Mouse (Mus musculus) C2C12 (cell line): ENCODE results near the gene Synm.

Experiments used
- CTCF ChIP-seq: IDR thresholded peaks from one replicate; pipeline ENCODE4 v1.5.1; 2011; ENCODE audit not compliant: control insufficient read depth, insufficient read depth, insufficient read length
- MYOD1 ChIP-seq: IDR thresholded peaks from one replicate; pipeline ENCODE4 v1.6.1; 2011; ENCODE audit warnings: low read depth; ENCODE audit not compliant: control insufficient read depth, insufficient read length
- USF1 ChIP-seq: IDR thresholded peaks from one replicate; pipeline ENCODE4 v1.6.1; 2011; ENCODE audit warnings: low read depth, mild to moderate bottlenecking, control low read depth, moderate library complexity

- TF ChIP-seq CTCF (no peak), USF1 (no peak), MYOD1 (no peak)
Observed at GRCm38 (mm10) chr7:67725016-67725415, 34.5 kb downstream of the Synm start.
